Mouse (Mus musculus) midbrain, embryonic 14.5 days (tissue): ENCODE measurements around the gene Ccdc62. TPM values are rescaled to one million over a fixed set of nuclear protein-coding genes. Genes with fewer than 3 reads are reported as not detected.
A peak's percentile ranks its signal among the peaks of the same experiment; 100 is the strongest.

Source experiments
- ATAC-seq: fragments of 200-750 bp; cut with Nextera tagmentation; 2 replicates; pipeline ENCODE4 v1.8.0; 2017; ENCODE audit warnings: moderate number of reproducible peaks, moderate library complexity; ENCODE audit not compliant: low FRiP score, low TSS enrichment
- DNase-seq: peaks from one replicate; pipeline ENCODE4 v3.0.0-alpha.2; 2015
- H3K27ac ChIP-seq: fragments of 300-500 bp; sonication (generic); replicated peaks from 2 replicates; pipeline ENCODE4 v1.5.1; 2014; ENCODE audit warnings: mild to moderate bottlenecking, low read depth, low read length, moderate library complexity
- H3K27me3 ChIP-seq: fragments of 300-500 bp; sonication (generic); 2 replicates; pipeline ENCODE4 v1.6.1; 2014; ENCODE audit warnings: low read length, control low read depth, mixed read lengths; ENCODE audit not compliant: control insufficient read depth, insufficient read depth
- H3K36me3 ChIP-seq: fragments of 300-500 bp; sonication (generic); 2 replicates; pipeline ENCODE4 v1.6.1; 2014; ENCODE audit warnings: low read length, control low read depth; ENCODE audit not compliant: control insufficient read depth, insufficient read depth
- H3K4me1 ChIP-seq: fragments of 300-500 bp; sonication (generic); 2 replicates; pipeline ENCODE4 v1.6.1; 2014; ENCODE audit warnings: mild to moderate bottlenecking, antibody characterized with exemption, low read length, control low read depth; ENCODE audit not compliant: control insufficient read depth, insufficient read depth
- H3K4me2 ChIP-seq: fragments of 300-500 bp; sonication (generic); 2 replicates; pipeline ENCODE4 v1.6.1; 2014; ENCODE audit warnings: mild to moderate bottlenecking, low read length, moderate library complexity
- H3K4me3 ChIP-seq: fragments of 300-500 bp; sonication (generic); replicated peaks from 2 replicates; pipeline ENCODE4 v1.5.1; 2014; ENCODE audit warnings: low read depth, low read length
- H3K9ac ChIP-seq: fragments of 300-500 bp; sonication (generic); replicated peaks from 2 replicates; pipeline ENCODE4 v1.6.1; 2014; ENCODE audit warnings: mild to moderate bottlenecking, low read length, moderate library complexity
- H3K9me3 ChIP-seq: fragments of 300-500 bp; sonication (generic); 2 replicates; pipeline ENCODE4 v1.6.1; 2016; ENCODE audit warnings: low read length, control low read depth, mixed read lengths; ENCODE audit not compliant: control insufficient read depth
- WGBS: fragments of 180-500 bp; shearing (Covaris S2); extraction: QIAGEN DNeasy Blood & Tissue Kit; methylation state at CpG from one replicate; pipeline ENCODE4 v1.1.7; 2014; 5-methylcytosine and 5-hydroxymethylcytosine counted together
- polyA plus RNA-seq: library from polyadenylated mRNA; unstranded; fragments of >200 nt; fragmentation: Nextera tagmentation; extraction: Ambion mirVana; gene quantifications from 2 replicates; pipeline ENCODE4 v1.2.1, GENCODE M21; 2014

The Ccdc62 gene
- polyA plus RNA-seq, 1 experiment from 2014 or later: 4.3 TPM

GRCm38 (mm10) chr5:123947041-123947761 lies 16.7 kb downstream of the Ccdc62 start:
- DNase-seq: peak; percentile 92

GRCm38 (mm10) chr5:123952365-123953045 lies 22.0 kb downstream of the Ccdc62 start:
- no peaks in the 10 kb centered on the region for H3K9me3 ChIP-seq
- no peak overlapping the region for H3K4me2 ChIP-seq
- ATAC-seq: no peak
- WGBS: 61% methylated on average over 5 of the region's 5 CpGs
- H3K27ac ChIP-seq: no peak overlapping the region
- no peak overlapping the region for H3K9ac ChIP-seq
- H3K36me3 ChIP-seq: no peaks in the 10 kb centered on the region
- no peaks in the 10 kb centered on the region for H3K27me3 ChIP-seq
- no peaks in the 10 kb centered on the region for H3K4me1 ChIP-seq
- DNase-seq: no peak
- no peak overlapping the region for H3K4me3 ChIP-seq

More at GRCm38 (mm10) chr5:123947041-123947761, 16.7 kb downstream of the Ccdc62 start:
- H3K4me1 ChIP-seq: no peaks in the 10 kb centered on the region
- 56% methylated on average over 7 of the region's 7 CpGs for WGBS
- H3K27me3 ChIP-seq: no peaks in the 10 kb centered on the region
- no peaks in the 10 kb centered on the region for H3K36me3 ChIP-seq
- H3K27ac ChIP-seq: no peak overlapping the region
- no peak overlapping the region for H3K4me3 ChIP-seq
- H3K9ac ChIP-seq: no peak overlapping the region
- no peak for ATAC-seq
- H3K9me3 ChIP-seq: no peaks in the 10 kb centered on the region
- no peak overlapping the region for H3K4me2 ChIP-seq

GRCm38 (mm10) chr5:123957213-123957612 lies 26.7 kb downstream of the Ccdc62 start:
- WGBS: 72% methylated on average over 8 of the region's 8 CpGs

GRCm38 (mm10) chr5:123959018-123959417 lies 28.5 kb downstream of the Ccdc62 start:
- no peak overlapping the region for H3K4me3 ChIP-seq
- no peak for ATAC-seq
- H3K36me3 ChIP-seq: no peaks in the 10 kb centered on the region
- H3K27ac ChIP-seq: no peak overlapping the region
- no peaks in the 10 kb centered on the region for H3K27me3 ChIP-seq
- H3K9ac ChIP-seq: no peak overlapping the region
- no peak for DNase-seq
- WGBS: 86% methylated on average over 3 of the region's 3 CpGs
- H3K4me1 ChIP-seq: no peaks in the 10 kb centered on the region
- no peaks in the 10 kb centered on the region for H3K9me3 ChIP-seq
- no peak overlapping the region for H3K4me2 ChIP-seq

More at GRCm38 (mm10) chr5:123957213-123957612, 26.7 kb downstream of the Ccdc62 start:
- Histone ChIP-seq H3K4me3 (no peak overlapping the region), H3K27me3 (no peaks in the 10 kb centered on the region), H3K36me3 (no peaks in the 10 kb centered on the region), H3K9ac (no peak overlapping the region), H3K27ac (no peak overlapping the region), H3K4me2 (no peak overlapping the region), H3K4me1 (no peaks in the 10 kb centered on the region), H3K9me3 (no peaks in the 10 kb centered on the region)
- ATAC-seq: no peak
- no peak for DNase-seq

- Histone ChIP-seq H3K4me2 (no peak overlapping the region), H3K36me3 (no peaks in the 10 kb centered on the region), H3K27me3 (no peaks in the 10 kb centered on the region), H3K4me1 (no peaks in the 10 kb centered on the region), H3K4me3 (no peak overlapping the region), H3K27ac (no peak overlapping the region), H3K9me3 (no peaks in the 10 kb centered on the region), H3K9ac (no peak overlapping the region)
- ATAC-seq (no peak), DNase-seq (no peak)
- WGBS: 83% methylated on average over 8 of the region's 8 CpGs
Measured at GRCm38 (mm10) chr5:123960129-123960528, 29.6 kb downstream of the Ccdc62 start.

GRCm38 (mm10) chr5:123961046-123961445 lies 30.6 kb downstream of the Ccdc62 start:
- no peak overlapping the region for H3K9ac ChIP-seq
- no peak overlapping the region for H3K4me3 ChIP-seq
- DNase-seq (no peak), ATAC-seq (no peak)
- no peak overlapping the region for H3K4me2 ChIP-seq
- H3K27ac ChIP-seq: no peak overlapping the region
- H3K9me3 ChIP-seq: no peaks in the 10 kb centered on the region
- 86% methylated on average over 12 of the region's 12 CpGs for WGBS
- H3K4me1 ChIP-seq: no peaks in the 10 kb centered on the region
- no peaks in the 10 kb centered on the region for H3K36me3 ChIP-seq
- no peaks in the 10 kb centered on the region for H3K27me3 ChIP-seq

GRCm38 (mm10) chr5:123964208-123964607 lies 33.7 kb downstream of the Ccdc62 start:
- H3K9ac ChIP-seq: no peak overlapping the region
- H3K4me1 ChIP-seq: no peaks in the 10 kb centered on the region
- H3K27me3 ChIP-seq: no peaks in the 10 kb centered on the region
- DNase-seq (no peak), ATAC-seq (no peak)
- no peak overlapping the region for H3K4me2 ChIP-seq
- H3K9me3 ChIP-seq: no peaks in the 10 kb centered on the region
- WGBS: 98% methylated on average over 4 of the region's 4 CpGs
- no peaks in the 10 kb centered on the region for H3K36me3 ChIP-seq
- no peak overlapping the region for H3K27ac ChIP-seq
- H3K4me3 ChIP-seq: no peak overlapping the region

GRCm38 (mm10) chr5:123966759-123967158 lies 36.3 kb downstream of the Ccdc62 start:
- Histone ChIP-seq H3K27ac (no peak overlapping the region), H3K9me3 (no peaks in the 10 kb centered on the region), H3K4me3 (no peak overlapping the region), H3K36me3 (no peaks in the 10 kb centered on the region), H3K9ac (no peak overlapping the region), H3K4me2 (no peak overlapping the region), H3K27me3 (no peaks in the 10 kb centered on the region), H3K4me1 (no peaks in the 10 kb centered on the region)
- no peak for DNase-seq
- no peak for ATAC-seq
- 96% methylated on average over 2 of the region's 2 CpGs for WGBS

- 89% methylated on average over 5 of the region's 5 CpGs for WGBS
- no peak overlapping the region for H3K4me3 ChIP-seq
- no peaks in the 10 kb centered on the region for H3K4me1 ChIP-seq
- ATAC-seq: no peak
- no peaks in the 10 kb centered on the region for H3K27me3 ChIP-seq
- H3K9ac ChIP-seq: no peak overlapping the region
- H3K4me2 ChIP-seq: no peak overlapping the region
- no peaks in the 10 kb centered on the region for H3K9me3 ChIP-seq
- no peak for DNase-seq
- H3K36me3 ChIP-seq: no peaks in the 10 kb centered on the region
- H3K27ac ChIP-seq: no peak overlapping the region
Measured at GRCm38 (mm10) chr5:123968468-123968867, 38.0 kb downstream of the Ccdc62 start.
